Mouse (Mus musculus) bone marrow macrophage, adult 2 months (primary cell): ENCODE data around the gene Smco1. TPM values are rescaled to one million over a fixed set of nuclear protein-coding genes. Genes with fewer than 3 reads are reported as not detected.
"Not testable (repeated sequence)": the region's sequence is repeated elsewhere in the genome, so short reads cannot be mapped to it uniquely, and the experiment has no call there.

Experiments
- H3K27ac ChIP-seq: 2 replicates; pipeline ENCODE4 v1.5.1; 2012; ENCODE audit warnings: low read depth, low read length; ENCODE audit not compliant: insufficient read depth
- H3K4me1 ChIP-seq: 2 replicates; pipeline ENCODE4 v1.6.1; 2012; ENCODE audit warnings: low read length; ENCODE audit not compliant: control insufficient read depth, insufficient read depth
- H3K4me3 ChIP-seq: 2 replicates; pipeline ENCODE4 v1.5.1; 2012; ENCODE audit warnings: mild to moderate bottlenecking, low read length, moderate library complexity; ENCODE audit not compliant: insufficient read depth
- CTCF ChIP-seq: IDR thresholded peaks from 2 replicates; pipeline ENCODE4 v1.5.1; 2012; ENCODE audit warnings: low read depth, mild to moderate bottlenecking, low read length, moderate library complexity
- POLR2A ChIP-seq: IDR thresholded peaks from 2 replicates; pipeline ENCODE4 v1.6.1; 2012; ENCODE audit warnings: mild to moderate bottlenecking, low read depth, low read length, borderline replicate concordance
- polyA plus RNA-seq: library from polyadenylated mRNA; stranded (reverse); fragments of >200 nt; gene quantifications from 2 replicates; pipeline ENCODE4 v1.2.4, GENCODE M21; 2012; ENCODE audit not compliant: missing spikeins, insufficient read depth, insufficient read length

Smco1 gene
- polyA plus RNA-seq, 1 experiment: not detected

GRCm38 (mm10) chr16:32273338-32273737 lies 2.1 kb downstream of the Smco1 start:
- peaks cover 17% of the 10 kb centered on the region for H3K4me1 ChIP-seq
- TF ChIP-seq POLR2A (no peak), CTCF (peak; percentile 67; the same call in 1 of the 2 replicates)
- no peak overlapping the region for H3K27ac ChIP-seq
- H3K4me3 ChIP-seq: no peak overlapping the region

- peaks cover 17% of the 10 kb centered on the region for H3K4me1 ChIP-seq
- H3K4me3 ChIP-seq: no peak overlapping the region
- H3K27ac ChIP-seq: no peak overlapping the region
- no peak for TF ChIP-seq POLR2A
- no peak for TF ChIP-seq CTCF
These were observed 3.8 kb downstream of the Smco1 start for GRCm38 (mm10) chr16:32275041-32275440.

DNA sequence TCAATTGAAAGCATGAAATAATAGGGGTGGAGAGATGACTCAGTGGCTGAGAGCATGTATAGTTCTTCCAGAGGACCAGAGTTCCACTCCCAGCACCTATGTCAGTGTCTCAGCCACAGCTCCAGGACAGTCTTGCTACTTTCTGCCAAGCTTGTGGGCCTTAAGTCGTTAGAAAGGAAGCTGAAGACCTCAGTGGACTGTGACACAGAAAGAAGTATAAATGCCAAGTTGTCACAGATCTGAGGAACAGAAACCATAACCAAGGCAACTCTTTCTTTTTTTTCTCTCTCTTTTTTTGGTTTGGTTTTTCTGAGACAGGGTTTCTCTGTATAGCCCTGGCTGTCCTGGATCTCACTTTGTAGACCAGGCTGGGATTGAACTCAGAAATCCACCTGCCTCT lies 4.6 kb downstream of the Smco1 start:
- H3K4me1 ChIP-seq: peaks cover 17% of the 10 kb centered on the region
- H3K27ac ChIP-seq: peak overlapping the region; percentile 25; the same call in 1 of the 2 replicates
- TF ChIP-seq CTCF (no peak), POLR2A (no peak)
- no peak overlapping the region for H3K4me3 ChIP-seq

DNA sequence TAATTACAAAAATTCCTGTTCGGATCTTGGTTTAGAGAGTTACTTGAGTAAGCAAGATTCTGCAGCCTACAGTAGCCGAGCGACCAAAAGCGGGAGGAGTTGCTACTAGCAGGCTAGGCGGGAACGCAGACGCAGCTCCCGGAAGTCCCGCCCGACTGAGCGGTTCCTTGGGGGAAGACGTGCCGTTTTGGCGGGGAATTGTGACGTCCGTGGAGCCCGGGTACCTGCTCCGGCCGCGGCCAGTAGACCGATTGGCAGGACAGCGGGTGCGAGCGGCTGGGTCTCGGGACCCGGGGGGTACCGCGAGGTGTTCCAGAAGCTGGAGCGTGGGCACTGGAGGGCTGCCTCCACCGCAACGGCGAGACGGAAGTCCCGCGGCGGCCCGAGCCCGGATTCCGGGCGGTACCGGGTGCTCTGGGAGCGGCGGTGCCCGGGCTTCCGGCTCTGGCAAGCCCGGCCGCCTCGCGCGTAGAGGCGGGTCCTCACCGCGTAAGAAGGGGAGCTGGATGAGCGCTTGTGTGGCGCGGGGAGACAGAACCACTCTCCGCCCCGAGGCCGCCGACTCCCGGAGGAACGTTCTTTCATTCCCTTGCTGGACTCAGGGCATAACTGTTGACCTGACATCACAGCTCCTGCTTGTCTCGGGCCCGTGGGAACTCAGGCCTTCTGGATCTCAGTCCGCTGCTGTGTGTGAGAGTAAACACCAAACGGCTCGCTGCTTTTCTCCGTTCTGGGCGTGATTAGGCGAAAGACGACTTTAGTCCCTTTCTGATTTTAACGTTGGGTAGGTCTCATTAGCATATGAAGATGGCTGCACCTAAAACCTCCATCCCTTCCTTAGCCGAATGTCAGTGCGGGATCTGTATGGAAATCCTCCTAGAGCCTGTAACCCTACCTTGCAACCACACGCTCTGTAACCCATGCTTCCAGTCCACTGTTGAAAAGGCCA lies 6.3 kb downstream of the Smco1 start, which contains the start of gene Rnf168:
Gene Rnf168 (plus strand): TSS at position 152 of the 949 bp plus-strand sequence.
- TF ChIP-seq POLR2A: no peak
- no peak for TF ChIP-seq CTCF
- peak within 1 kb of the TSS; percentile 93 for H3K4me3 ChIP-seq

DNA sequence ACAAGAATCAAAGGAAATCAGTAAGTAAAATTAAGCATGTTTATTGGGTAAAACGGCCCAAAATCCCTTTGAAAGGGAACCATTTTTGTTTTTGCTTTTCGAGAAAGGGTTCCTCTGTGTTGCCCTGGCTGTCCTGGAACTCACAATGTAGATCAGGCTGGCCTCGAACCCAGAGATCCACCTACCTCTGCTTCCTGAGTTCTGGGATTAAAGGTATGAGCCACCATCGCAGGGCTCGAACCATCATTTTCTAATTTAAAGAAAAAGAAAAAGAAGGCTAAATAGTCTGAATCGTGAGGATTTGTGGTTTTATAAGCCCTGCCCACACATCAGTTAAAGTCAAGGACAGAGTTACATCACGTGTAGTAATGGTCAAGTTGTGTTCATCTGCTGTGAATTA lies 7.1 kb downstream of the Smco1 start:
- Histone ChIP-seq H3K4me1 (peaks cover 22% of the 10 kb centered on the region), H3K4me3 (peak overlapping the region; percentile 93), H3K27ac (peak overlapping the region; percentile 83)
- TF ChIP-seq CTCF: no peak
- no peak for TF ChIP-seq POLR2A

More for the DNA sequence above, 6.3 kb downstream of the Smco1 start, which contains the start of gene Rnf168:
- H3K4me1 ChIP-seq: peaks cover 20% of the 10 kb centered on the region
- peak within 1 kb of the TSS; percentile 83 for H3K27ac ChIP-seq

DNA sequence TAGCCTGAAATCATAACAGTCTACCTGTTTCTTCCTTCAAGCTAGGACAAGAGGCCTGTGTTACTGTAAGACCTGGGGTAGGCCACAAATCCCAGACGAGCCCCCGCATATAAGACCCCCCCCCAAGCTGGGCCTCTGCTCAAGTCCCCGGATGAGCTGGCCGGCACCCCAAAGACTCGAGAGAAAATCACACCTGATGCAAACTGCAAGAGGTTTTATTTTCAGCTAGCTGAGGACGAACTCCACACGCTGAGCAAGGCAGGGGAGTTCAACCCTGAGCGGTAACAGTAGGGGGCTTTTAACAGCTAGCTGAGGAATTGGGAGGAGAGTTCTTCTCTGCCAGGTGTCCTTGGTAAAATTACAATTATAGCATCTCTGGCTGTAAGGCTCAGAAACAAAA lies 8.9 kb downstream of the Smco1 start:
- Histone ChIP-seq H3K4me3 (no peak overlapping the region), H3K4me1 (peaks cover 19% of the 10 kb centered on the region), H3K27ac (no peak overlapping the region)
- TF ChIP-seq CTCF (no peak), POLR2A (no peak)

DNA sequence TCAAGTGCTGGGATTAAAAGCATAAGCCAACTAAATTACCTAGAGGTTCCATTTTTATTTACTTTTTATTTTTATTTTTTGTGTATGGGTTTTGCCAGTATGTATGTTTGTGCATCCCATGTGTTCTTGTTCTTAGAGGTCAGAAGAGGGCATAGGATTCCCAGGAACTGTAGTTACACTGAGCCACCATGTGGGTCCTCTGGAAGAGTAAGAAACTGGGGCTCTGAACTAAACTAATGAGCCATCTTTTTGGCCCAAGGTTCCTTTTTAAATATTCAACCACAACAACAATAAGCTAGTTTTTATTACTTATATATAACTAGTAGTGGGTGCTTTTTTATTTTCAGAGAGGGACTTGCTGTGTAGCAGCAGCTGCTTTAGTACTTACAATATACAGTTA lies 11.3 kb downstream of the Smco1 start:
- H3K4me1 ChIP-seq: peaks cover 5% of the 10 kb centered on the region
- TF ChIP-seq CTCF (no peak), POLR2A (no peak)

GRCm38 (mm10) chr16:32291821-32292220 lies 20.6 kb downstream of the Smco1 start:
- Histone ChIP-seq H3K4me1 (no peaks in the 10 kb centered on the region), H3K27ac (no peak overlapping the region), H3K4me3 (no peak overlapping the region)
- no peak for TF ChIP-seq POLR2A
- TF ChIP-seq CTCF: no peak

More for the DNA sequence above, 11.3 kb downstream of the Smco1 start:
- Histone ChIP-seq H3K27ac (no peak overlapping the region), H3K4me3 (no peak overlapping the region)

DNA sequence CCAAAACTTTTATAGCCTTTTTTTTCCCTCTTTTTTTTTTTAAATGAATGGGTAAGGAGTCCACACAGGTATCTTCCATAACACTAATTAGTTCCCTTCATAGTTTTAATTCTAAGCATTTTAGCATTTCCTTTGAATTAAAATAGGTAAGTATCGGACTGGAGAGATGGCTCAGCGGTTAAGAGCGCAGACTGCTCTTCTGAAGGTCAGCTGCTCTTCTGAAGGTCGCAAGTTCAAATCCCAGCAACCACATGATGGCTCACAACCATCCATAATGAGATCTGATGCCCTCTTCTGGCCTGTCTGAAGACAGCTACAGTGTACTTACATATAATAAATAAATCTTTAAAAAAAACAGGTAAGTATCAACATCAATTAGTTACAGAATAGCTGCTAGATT lies 28.3 kb downstream of the Smco1 start:
- not testable (repeated sequence) for H3K4me3 ChIP-seq, H3K4me1 ChIP-seq, H3K27ac ChIP-seq

DNA sequence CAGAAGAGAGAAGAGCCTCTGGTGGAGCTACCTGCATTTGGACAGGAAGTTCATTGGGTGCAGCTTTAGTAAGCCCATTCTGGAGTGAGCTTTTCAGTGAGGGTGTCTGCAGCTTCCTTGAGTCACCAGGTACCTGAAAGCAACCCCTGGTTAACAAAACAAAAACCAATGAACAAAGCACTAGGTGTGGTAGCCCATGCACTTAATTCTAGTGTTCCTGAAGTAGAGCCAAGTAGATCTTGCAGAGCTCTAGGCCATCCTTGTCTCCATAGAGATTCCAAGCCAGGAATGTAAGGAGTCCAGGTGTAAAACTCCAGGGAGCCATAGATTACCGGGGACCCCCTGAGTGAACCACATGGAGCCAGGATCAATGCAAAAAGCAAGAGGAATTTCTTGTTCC lies 31.8 kb downstream of the Smco1 start:
- Histone ChIP-seq H3K4me1 (no peaks in the 10 kb centered on the region), H3K4me3 (no peak overlapping the region), H3K27ac (no peak overlapping the region)
- no peak for TF ChIP-seq CTCF
- TF ChIP-seq POLR2A: no peak
